ENCODE assay signal across 16 mouse cellular contexts in the genomic region with DNA sequence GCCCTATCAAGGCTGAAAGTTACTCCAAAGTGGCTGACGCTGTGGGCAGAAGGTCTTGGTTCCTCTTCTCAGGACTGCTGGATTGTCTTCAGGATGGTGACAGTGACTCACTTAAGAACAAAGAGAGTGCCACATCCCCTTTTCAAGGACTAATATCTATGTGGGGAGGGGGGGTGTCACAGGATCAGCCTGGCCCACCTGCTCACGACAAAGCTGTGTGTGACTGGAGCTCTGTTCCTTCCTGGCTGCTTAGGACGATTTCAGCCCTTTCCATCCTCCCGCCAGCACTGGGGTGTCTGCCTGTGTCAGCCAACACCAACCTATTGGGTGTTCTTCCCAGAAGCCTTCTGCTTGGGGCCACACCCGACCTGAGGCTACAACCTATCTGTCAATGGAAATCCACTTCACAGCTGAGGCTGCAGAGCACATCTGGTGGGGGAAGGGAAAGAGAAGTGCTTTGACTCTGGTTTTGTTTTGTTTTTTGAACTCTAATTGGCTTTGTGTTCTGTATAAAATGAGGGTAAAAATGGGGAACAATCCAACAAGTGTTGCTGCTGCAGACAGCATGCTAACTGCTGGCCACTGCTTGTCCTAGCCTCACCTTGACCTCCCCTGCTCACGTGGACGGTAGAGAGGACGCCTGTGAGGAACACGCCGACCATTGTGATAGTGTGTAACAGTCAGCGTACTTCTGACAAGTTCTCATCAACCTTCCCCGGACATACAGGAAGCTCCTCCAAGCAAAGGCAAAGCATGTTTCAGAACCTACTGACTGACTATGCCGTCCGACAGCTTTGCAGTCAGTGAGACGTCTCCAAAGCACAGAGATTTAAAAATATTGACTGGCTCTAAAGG. TPM values are rescaled to one million over a fixed set of nuclear protein-coding genes. Genes with fewer than 3 reads are reported as not detected.
A peak's percentile ranks its signal among the peaks of the same experiment; 100 is the strongest.
DNase-seq lines count a peak whose midpoint lies in the region; ATAC-seq lines count a peak whose summit lies in the region.
"Had no signal": no experiment of that assay in that cellular context is flagged by ENCODE, and none has a peak within 500 bp of the region (broad histone marks: within the 10 kb centered on the region; RNA-seq: fewer than 3 reads in every experiment).

No protein-coding gene starts in this region.

- peak; percentile 76 for ATAC-seq in erythroblast, adult 5-6 weeks (replicated peaks; ENCODE audit: low FRiP score, poor library complexity, severe bottlenecking)

- H3K9me3 ChIP-seq in heart, embryonic 10.5 days = no peaks in the 10 kb centered on the region
- no peaks in the 10 kb centered on the region for H3K9me3 ChIP-seq in embryonic facial prominence, embryonic 10.5 days
- H3K9me3 ChIP-seq: forebrain, embryonic 12.5 days; hindbrain, embryonic 10.5 days; limb, embryonic 12.5 days; neural tube, embryonic 12.5 days had no signal

- no peaks in the 10 kb centered on the region for H3K27me3 ChIP-seq in heart, embryonic 10.5 days (ENCODE audit: insufficient read depth, poor library complexity, severe bottlenecking)
- no peaks in the 10 kb centered on the region for H3K27me3 ChIP-seq in embryonic facial prominence, embryonic 10.5 days (replicated peaks; ENCODE audit: low read depth, poor library complexity, severe bottlenecking)
- H3K27me3 ChIP-seq: forebrain, embryonic 12.5 days; limb, embryonic 12.5 days; neural tube, embryonic 12.5 days had no signal

- peaks cover 6% of the 10 kb centered on the region; the same call in 1 of the 2 replicates for H3K4me1 ChIP-seq in heart, embryonic 10.5 days
- H3K4me1 ChIP-seq in embryonic facial prominence, embryonic 10.5 days = no peaks in the 10 kb centered on the region
- H3K4me1 ChIP-seq: hindbrain, embryonic 10.5 days had no signal

- no peaks in the 10 kb centered on the region for H3K79me2 ChIP-seq in macrophage (ENCODE audit: inconsistent target)

- no peak overlapping the region for H3K4me3 ChIP-seq in heart, embryonic 10.5 days
- no peak overlapping the region for H3K4me3 ChIP-seq in macrophage (ENCODE audit: inconsistent target)
- no peak overlapping the region for H3K4me3 ChIP-seq in embryonic facial prominence, embryonic 10.5 days
- H3K4me3 ChIP-seq: forebrain, embryonic 12.5 days; hindbrain, embryonic 10.5 days; layer of hippocampus, adult 2 months; limb, embryonic 12.5 days; neural tube, embryonic 12.5 days had no signal

- DNase-seq in heart, embryonic 10.5 days (ENCODE audit: low spot score) = peak; percentile 76
- no peak for DNase-seq in heart, adult 8-10 months (ENCODE audit: low spot score)
- peak; percentile 44 for DNase-seq in CD4-positive, CD25-positive, alpha-beta regulatory T cell, adult 2 months (ENCODE audit: low read depth, low spot score)
- DNase-seq in left cerebral cortex, adult 18-20 months (ENCODE audit: low spot score in 2 of 2) = no peak
- DNase-seq in embryonic facial prominence, embryonic 10.5 days (ENCODE audit: low spot score) = no peak
- no peak for DNase-seq in heart, adult 18-20 months
- DNase-seq: gastrocnemius, postnatal 36 days; kidney, adult 11 months; lung, postnatal 4 days had no signal

- H3K27ac ChIP-seq in heart, embryonic 10.5 days = peak overlapping the region; percentile 23; the same call in 1 of the 2 replicates
- H3K27ac ChIP-seq in macrophage = peak overlapping the region; percentile 68
- no peak overlapping the region for H3K27ac ChIP-seq in embryonic facial prominence, embryonic 10.5 days (replicated peaks)
- H3K27ac ChIP-seq: forebrain, embryonic 12.5 days; hindbrain, embryonic 10.5 days; layer of hippocampus, adult 2 months; limb, embryonic 12.5 days; neural tube, embryonic 12.5 days had no signal

- no peaks in the 10 kb centered on the region for H3K36me3 ChIP-seq in heart, embryonic 10.5 days
- H3K36me3 ChIP-seq in macrophage (ENCODE audit: inconsistent target) = no peaks in the 10 kb centered on the region
- H3K36me3 ChIP-seq in embryonic facial prominence, embryonic 10.5 days (replicated peaks) = no peaks in the 10 kb centered on the region
- H3K36me3 ChIP-seq: forebrain, embryonic 12.5 days; hindbrain, embryonic 10.5 days; limb, embryonic 12.5 days; neural tube, embryonic 12.5 days had no signal

- WGBS in heart, embryonic 10.5 days = 74% methylated on average over 15 of the region's 15 CpGs
- WGBS in macrophage (ENCODE audit: missing documents) = 50% methylated on average over 15 of the region's 15 CpGs
- 84% methylated on average over 15 of the region's 15 CpGs for WGBS in embryonic facial prominence, embryonic 10.5 days

RNA-seq across cellular contexts. Expression of a gene that starts 33.1 kb away (rescaled TPM):
- 31.9 and 39.6 TPM in 2 replicates for polyA plus RNA-seq in heart, embryonic 10.5 days (2016; fragmentation: Nextera tagmentation; extraction: Ambion mirVana)
- total RNA-seq in heart, adult 8-10 months (2022) = 1 to 10 TPM; 6.8 to 9.6 (median 7.5) TPM
- total RNA-seq in erythroblast, adult 5-6 weeks (2015; ENCODE audit: low replicate concordance) = 72.5 and 89.3 TPM in 2 replicates
- 176 and 246 TPM in 2 replicates for total RNA-seq in erythroblast, adult 5-6 weeks (2017; ENCODE audit: low replicate concordance)
- total RNA-seq in macrophage (2018; cell fraction: chromatin; rRNA removed) = 100 to 1,000 TPM in 10 of 26 experiments, 10 to 100 TPM in 16; 55.7 to 372 (median 82.7) TPM
- total RNA-seq in macrophage (2018; cell fraction: cytosol; rRNA removed) = 10 to 100 TPM; 15.6 to 43.8 (median 25.6) TPM
- total RNA-seq in macrophage (2018; cell fraction: nucleus; rRNA removed) = 100 to 1,000 TPM in 6 of 26 experiments, 10 to 100 TPM in 20; 37.8 to 160 (median 59.7) TPM
- polyA plus RNA-seq in macrophage (2018) = 18.3 to 26.7 TPM (median 26.4 TPM) in 3 replicates
- total RNA-seq in left cerebral cortex, adult 18-20 months (2021) = 10 to 100 TPM; 45.9 to 48.0 TPM
- 59.4 and 60.5 TPM in 2 replicates for polyA plus RNA-seq in embryonic facial prominence, embryonic 10.5 days (2016; fragmentation: Nextera tagmentation; extraction: Ambion mirVana)
- 10 to 100 TPM in 1 of 2 experiments, 1 to 10 TPM in 1; 9.0 to 10.8 TPM for total RNA-seq in heart, adult 18-20 months (2021)

Comparison
In these comparisons a context has a peak if more than half of its experiments do, and no peak if none do; other contexts are left out.
1. DNase-seq: peak in heart, embryonic 10.5 days (single experiment) and CD4-positive, CD25-positive, alpha-beta regulatory T cell, adult 2 months (single experiment); none in heart, adult 8-10 months (single experiment), left cerebral cortex, adult 18-20 months (0 of 2), embryonic facial prominence, embryonic 10.5 days (single experiment) and heart, adult 18-20 months (0 of 2).